Mouse (Mus musculus) heart, adult 18-20 months (tissue): ENCODE data around the gene Itga6. TPM values are rescaled to one million over a fixed set of nuclear protein-coding genes. Genes with fewer than 3 reads are reported as not detected.

Experiments used
- DNase-seq, 2 experiments: peaks; one replicate each; pipeline ENCODE4 v3.0.0; 2021 to 2022; ENCODE audit warnings: mixed read lengths in 1 of 2
- total RNA-seq, 2 experiments: library from RNA; stranded (reverse); gene quantifications; 2 replicates each; pipeline ENCODE4 v1.2.3; 2021

The Itga6 gene
- total RNA-seq, 2 experiments from 2014 or later, result 51.5 to 62.3 TPM

DNA sequence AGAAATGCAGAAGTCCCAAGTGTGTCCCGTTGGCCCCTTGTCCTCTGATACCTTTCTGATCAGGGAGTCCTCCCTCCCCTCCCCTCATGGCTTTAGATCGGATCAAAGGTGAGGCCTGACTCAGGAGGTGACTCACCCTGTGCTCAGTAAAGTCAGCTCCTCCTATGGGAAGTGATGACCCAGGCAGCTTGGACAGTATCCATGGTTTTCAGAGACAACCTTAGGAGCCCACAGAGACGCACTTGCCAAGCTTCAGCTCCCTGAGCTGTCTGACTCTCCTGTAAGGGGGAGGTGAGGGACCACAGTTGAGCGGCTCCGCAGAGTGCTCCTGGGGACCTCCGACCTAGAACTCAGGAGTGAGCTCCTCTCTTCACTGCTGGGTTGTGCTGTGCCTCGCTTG is 56.3 kb downstream of the Itga6 start:
- peak in 1 of 2 experiments; percentile 50 for DNase-seq

DNA sequence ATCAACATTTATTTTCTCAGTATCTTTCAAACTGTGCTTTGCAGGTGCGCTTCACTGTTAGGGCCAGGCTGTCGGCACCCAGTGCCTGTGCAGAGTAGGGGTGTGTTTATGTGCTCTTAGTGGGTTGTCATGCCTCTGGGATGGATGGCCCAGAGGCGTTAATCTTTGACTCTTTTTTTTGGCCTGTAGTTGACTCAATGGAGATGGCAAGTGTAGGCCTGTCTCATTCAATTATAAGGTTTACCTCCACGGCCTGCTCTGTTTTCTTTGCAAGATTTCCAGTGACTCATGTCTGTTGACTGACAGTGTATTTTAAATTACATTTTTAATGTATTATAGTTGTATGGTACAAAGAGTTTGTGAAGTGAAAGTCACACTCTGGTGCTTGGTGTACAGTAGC is 56.7 kb downstream of the Itga6 start:
- no peak for DNase-seq

DNA sequence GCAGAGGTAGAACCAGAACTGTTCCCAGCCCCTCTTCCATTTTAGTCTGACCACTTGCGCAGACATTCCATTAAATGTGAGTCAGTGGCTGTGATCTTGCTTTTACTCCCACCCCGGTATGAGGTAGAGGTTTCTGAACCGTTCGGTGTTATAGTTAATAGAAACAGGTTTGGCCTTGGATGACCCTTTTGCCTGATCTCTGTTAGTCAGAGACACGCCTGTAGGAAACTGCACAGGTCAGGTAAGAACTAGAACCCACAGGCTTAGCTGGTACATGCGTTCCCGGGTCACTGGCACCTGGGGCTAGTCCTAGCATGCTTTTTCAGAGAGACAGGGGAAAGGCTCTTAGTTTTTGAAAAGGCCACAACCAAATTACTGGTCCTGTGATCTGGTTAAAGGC is 59.7 kb downstream of the Itga6 start:
- DNase-seq, result no peak

DNA sequence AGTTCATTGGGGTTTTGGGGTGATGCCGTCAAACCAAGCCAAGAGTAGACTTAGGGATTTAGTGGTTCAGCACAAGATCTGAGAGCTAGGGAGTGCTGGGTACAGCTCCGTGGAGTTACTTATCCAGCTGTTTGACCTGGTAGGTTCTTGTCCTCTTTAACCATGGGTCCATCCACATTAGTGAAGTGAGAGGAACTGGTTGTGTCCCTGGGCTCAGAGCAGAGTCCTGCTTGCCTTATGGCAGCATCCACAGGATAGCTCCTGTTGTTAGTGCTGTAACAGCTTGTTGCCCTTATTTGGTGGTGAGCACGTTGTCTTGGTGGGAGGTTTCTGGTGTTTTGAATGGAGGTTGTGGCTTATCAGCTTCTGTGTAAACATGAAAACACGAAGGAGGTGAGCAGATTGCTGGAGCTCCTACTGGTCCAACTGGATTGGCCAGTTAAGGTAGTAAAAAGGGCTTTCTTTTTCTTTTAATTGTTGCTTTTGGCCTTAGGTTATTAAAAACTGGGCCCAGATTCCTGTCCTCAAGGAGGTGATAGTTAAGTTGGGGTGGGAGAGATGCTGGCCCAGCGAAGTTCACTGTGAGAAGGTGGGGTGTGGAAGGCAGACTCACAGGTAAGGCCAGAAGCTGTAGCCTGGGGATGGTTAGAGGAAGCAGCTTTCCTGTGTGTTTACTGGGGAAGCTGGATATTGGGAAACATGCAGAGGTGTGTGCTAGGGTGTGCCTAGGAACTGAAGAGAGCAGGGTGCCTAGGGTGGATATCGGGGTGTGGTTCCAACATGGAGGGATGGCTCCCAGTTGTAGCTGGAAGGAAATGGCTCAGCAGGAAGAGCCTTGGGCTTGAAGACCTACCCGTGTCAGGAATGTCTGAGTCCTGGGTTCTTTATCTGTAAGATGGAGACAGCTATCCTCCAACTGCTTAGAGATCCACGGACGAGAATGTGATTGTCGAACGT is 60.5 kb downstream of the Itga6 start:
- DNase-seq, result no peak

DNA sequence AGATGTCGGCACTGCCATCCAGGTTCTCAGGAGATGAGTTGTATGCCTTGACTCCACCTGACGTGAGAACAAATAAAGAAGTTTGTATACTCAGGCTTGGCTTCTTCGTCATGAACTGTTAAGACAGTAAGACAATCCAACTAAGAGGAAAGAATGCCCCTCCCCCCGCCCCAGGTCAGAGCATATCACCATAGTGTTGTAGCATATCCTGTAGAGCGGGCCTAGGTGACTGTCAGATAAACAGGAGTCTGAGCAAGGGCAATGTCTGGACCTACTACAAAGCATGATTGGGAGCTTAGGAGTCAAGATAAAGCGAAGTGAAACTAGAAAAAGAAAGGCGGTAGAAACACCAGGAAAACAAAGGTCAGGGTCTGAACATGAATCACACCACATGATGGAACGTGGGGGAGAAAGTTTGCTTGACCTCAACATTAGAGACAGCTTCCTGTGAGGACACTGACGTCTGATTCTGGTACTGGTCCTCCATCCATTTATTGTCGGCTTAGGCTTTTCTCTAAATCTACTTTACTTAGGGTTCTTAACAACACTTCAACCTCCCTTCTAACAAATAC is 64.0 kb downstream of the Itga6 start:
- DNase-seq, result no peak

DNA sequence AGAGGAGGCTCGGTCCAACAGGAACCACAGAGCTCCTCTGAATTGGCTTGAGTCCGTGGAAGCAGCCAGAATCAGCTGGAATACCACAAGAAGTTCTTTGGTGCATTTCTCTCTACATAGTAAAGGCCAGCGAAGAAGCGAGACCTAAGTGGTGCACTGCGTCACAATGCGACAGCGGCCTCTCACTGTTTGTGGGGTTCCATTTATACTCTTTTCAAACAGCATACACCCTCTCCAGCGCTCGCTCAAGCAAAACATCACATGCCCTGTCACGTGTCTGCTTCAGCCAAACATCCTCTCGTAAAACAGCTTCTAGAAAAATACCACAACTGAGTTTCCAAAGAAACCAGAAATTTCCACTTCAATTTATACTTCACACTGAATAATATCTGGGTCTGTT is 64.6 kb downstream of the Itga6 start:
- no peak for DNase-seq

DNA sequence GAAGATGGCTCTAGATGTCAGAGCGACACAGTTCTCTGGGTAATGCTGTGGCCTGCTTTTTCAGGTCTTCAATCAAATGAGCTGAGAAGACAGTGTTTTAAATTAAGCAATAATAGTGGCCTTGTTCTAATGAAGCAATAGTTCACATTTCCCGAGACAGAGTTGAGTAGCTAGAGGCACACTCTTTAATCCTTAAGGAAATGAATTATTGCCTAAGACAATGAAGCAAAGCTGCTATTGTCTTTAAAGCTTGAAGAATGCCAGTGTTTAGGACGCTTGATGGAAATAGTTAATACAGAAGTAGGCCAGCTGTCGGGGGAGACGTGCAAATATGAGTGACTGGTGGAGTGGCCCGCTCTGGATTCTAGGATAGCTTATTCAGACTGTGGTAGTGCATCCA is 65.5 kb downstream of the Itga6 start:
- DNase-seq, result no peak

DNA sequence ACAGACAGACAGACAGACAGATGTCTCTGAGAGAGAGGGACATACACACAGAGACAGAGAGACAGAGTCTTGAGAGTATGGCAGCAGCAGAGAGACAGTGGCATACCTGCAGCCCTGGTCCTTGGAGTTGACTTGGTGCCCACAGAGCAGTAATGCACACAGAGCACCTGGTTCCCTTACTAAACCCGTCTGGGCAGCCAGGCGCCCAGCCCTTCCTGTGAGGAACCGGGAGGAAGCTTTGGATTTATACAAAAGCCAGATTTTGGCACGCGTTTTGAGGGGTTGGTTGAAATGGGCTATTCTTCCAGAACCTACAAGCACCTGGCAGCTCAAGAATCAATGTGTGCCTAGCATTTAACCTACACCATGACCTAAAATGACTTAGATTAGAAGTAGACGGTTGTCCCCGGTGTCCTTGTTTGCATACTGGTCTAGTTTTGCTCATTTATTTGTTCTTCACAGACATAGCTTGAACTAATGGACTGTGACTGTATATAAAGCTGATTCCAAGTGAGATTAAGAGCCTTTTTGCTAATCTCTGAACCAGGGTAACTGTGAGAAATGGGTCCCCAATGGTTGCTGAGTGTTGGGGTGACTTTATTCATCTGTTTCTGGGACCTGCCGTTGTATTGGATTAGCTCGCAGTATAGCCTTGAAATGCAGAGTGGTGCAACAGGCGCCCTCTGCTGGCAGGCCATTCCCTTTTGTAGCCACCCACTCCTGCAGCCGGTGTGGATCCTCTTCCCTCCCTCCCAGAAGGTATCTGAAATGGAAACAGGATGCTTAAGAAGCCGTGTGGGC is 67.0 kb downstream of the Itga6 start:
- DNase-seq, result peak; percentile 80 to 91

DNA sequence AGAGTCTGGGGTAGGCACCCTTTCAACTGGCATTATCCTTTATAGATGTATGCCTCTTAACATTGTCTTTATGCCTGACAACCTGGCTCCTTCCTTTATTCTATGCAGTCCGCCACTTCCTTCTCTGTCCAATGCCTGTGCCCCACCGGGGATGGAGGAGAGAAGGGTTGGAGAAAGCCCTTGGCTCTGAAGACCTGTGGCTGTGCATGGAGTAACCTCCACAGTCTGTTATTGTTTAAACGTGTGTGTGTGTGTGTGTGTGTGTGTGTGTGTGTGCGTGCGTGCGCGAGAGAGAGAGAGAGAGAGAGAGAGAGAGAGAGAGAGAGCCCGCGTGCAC is 67.6 kb downstream of the Itga6 start:
- no peak for DNase-seq

DNA sequence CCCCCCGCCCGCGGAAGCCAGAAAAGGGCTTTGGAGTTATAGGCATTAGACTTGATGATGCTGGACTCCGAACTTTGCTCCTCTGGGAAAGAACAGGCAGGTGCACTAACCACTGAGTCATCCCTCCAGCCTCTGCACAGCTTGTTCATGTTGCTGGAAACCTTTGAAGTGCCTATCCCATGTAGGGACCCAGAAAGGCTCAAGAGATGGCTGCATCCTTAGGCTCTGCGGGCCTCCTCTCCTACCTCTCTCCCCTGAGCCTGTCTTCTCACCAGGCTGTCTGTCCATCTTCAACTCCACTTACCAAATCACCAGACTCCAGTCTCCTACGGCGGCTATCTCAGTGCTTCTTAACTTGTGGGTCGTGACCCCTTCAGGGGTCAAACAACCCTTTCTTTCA is 68.0 kb downstream of the Itga6 start:
- DNase-seq, result no peak

DNA sequence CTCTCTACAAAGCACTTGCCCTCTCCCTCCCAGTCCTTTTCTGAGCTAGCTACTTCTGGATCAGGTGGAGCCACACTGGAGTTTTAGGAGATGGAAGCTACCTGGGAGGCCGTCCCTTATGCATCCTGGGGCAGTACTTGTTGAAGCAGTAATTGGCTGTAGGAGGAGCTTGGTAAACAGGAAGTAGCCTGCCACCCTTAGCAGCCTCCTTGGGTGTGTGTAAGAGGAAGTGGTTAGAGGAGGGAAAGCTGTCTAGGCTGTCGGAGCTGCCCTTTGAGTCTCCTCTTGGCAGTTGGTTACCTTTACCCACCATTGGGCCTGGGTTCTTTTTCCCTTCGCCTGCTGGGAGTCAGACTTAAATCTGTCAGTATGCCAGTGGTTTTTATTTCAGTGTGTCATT is 68.6 kb downstream of the Itga6 start:
- DNase-seq, result peak; percentile 44 to 71

DNA sequence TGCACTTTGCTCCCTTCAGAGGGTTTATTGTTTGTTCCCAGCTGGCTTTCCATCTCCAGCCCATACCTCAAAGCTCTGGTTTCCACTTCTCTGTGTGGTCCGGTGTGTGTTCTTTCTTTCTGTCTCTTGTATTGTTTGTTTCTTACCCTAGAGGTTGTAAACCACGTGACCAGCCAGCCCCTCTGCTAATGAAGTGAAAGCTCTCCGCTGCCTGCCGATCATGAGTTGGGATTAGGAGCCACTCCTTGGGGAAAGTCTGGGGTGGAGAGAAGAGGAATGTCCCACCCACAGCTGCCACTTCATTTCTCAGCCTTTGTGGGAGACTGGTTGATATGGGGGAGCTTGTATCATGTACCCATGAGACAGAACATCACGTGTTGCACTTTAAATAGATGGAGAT is 69.9 kb downstream of the Itga6 start:
- no peak for DNase-seq

DNA sequence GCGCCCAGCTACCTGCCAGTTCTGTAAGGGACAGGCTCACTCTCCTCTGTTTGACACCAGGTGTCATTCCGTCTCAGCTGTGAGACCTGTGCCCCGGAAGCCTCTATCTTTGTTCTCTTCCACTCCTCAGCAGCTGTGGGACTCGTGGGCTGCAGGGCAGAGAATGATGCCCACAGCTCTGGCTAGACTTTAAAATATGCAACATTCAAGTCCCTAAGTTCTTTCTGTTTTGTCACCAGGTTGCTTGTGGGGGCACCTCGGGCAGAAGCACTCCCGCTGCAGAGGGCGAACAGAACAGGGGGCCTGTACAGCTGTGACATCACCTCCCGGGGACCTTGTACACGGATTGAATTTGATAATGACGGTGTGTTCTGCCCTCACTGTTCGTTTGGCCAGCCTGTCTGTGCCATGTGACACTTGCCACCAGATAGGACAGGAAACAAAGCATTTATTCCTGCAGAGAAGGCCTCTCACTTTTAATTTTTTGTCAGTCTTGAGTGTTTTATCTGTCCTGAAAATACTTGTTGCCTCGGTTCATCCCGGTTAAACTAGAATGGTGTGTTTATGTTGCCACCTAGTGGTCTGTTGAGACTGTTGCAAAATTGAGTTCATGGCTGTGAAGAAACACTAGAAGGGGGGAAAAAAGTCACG is 71.1 kb downstream of the Itga6 start:
- peak; percentile 23 to 57 for DNase-seq

DNA sequence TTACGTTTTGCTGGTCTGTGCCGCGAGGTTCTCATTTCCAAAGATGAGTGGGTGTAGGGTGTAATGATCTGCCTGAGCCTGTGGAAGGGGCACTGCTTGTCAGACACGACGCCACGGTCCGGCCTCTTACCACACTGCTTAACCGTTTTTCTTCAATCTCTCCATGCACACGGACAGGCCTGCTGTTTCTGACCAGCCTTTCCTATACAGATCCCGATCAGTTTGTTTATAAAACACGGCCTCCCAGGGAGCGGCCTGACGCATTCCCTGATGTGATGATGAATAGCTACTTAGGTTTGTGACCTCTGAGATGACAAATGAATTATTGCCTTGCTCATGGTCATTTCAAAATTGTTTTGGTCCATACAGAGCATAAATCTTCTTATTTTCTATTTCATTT is 78.7 kb downstream of the Itga6 start:
- DNase-seq, result no peak

DNA sequence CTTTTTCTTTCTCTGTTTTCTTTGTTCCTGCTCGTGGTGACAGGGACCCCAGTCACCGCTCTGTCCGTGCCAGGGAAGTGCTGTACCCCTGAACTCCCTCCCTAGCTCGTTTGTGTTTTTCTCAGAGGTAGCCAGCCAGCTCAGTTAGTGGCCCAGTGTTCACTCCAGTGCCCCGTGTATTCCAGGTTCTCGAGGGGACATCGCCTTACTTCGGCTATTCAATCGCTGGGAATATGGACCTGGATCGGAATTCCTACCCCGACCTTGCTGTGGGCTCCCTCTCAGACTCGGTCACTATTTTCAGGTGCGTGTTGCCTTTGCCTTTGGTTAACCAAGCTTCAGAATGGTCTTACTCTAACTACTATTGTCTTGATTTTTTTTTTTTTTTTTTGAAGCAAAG is 82.3 kb downstream of the Itga6 start:
- no peak for DNase-seq

DNA sequence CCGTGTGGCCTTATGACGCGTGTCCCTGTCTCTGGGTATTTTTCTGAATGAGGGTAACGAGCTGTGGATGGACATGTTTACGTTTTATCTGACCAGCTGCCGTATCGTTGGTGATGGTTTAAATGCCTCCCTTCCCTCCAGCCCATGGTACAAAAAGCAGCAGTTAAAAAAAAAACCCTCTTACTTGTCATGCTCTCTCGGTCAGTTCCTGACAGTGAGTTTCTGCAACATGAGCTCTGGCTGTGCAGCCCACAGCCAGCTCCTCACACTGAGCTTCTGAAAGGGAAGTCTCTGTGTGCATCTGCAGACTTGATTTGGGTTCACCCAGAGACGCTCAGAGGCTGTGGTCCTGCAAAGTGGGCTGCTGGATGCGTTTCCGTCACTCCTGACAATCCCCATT is 83.5 kb downstream of the Itga6 start:
- DNase-seq, result no peak

DNA sequence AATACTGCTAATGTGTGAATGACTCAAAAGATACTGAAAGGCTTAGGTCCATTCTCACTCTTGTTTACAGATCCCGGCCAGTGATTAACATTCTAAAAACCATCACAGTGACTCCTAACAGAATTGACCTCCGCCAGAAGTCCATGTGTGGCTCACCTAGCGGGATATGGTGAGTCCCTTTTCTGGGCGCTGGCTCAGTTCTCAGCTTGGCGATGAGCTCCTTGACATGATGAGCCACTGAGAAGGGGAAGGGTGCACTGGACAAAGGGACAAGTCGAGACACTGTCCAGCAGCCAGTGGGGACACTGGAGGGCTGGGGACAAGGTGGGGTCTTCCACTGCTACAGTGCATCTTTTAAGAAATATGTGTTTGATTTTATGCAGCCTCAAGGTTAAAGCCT is 88.2 kb downstream of the Itga6 start:
- no peak for DNase-seq

DNA sequence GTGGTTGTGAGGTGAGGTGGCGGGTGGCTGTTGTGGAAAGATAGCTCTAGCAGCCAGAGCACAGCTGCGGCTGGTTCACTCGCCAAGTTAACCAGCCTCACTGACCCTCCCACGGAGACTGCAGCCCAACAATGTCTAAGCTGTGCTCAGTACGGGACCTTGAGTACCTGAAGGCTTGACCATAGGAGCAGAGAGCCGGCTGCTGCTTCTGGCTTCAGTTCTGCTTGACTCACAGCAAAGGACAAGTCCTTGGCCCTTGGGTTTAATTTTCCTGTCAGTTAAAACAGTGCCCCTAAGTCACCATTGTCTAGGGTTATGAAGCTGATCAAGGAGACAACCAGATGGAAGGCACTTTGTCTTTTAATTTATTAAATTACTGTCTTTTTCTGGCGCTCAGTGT is 89.0 kb downstream of the Itga6 start:
- DNase-seq, result no peak

DNA sequence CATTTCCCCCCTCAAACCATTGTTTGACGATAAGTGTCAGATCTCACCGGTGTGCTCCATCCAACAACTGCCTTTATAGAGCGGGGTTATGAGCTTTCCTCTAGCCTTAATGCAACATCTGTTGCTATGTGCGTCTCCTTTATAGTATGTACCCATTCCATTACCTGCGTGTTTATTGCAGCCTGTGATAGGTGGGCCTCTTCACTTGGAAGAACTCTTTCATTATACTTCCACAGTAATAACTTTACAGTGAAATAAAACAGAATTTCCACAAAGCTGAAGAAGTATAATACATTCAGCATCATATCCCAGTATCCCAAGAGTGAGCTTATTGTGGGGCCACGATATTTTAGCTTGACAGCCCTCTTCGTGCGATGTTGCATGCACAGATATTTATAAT is 90.1 kb downstream of the Itga6 start:
- no peak for DNase-seq

DNA sequence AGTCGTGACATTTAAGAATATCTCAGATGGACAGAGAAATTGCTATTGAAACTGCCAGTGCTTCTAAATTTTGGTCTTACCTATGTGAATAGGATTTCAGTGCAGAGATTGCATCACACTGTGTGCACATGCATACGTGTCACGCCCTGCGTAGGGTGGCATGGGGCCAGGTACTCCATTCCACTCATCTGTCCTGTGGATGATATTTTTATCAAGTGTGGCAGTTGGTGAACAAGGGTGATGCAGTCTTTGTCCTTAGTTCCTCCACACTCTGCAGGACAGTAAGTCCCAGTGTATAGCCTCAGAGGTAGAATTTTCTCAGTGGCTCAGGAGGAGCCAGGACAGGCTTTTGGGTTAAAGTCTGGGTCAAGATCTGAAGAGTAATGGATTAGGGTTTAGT is 90.8 kb downstream of the Itga6 start:
- DNase-seq, result no peak

DNA sequence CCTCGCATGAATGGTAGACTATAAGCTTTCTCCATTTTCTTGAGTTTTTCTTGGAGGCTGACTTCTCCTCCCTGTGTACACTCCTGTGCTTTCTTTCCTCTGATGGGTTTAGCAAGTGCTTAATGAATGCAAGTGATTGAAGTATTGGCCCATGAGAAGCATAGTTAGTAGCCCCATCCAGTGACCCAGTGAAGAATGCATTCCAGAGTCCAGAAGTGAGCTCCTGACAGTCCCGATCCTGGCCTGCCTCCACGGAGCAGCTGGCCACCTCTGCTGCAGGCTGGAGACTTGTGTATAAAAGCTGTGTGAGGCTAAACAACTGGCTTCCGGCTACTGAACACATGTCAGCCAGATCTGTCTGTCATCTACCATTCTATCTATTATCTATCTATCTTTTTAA is 91.8 kb downstream of the Itga6 start:
- DNase-seq, result peak; percentile 18 to 24

DNA sequence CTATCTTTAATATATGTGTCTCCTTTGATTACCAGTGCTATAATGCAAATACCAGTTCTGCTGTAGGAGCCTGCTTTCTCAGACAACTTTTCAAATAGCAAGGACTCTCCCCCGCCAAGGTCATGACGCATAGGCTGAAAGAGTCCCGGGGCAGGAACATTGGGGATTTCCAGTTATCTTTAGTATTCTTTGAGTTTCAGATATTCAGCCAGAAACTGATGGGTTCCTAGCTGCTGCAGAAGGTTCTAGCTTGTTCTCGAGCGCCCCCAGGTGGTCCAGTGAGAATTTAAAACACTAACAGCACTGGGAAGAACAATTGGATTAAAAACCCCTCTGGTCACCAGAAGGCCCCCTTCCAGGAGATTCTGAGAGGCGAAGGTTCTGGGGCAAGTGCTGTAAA is 92.4 kb downstream of the Itga6 start:
- DNase-seq, result peak; percentile 47 to 88

DNA sequence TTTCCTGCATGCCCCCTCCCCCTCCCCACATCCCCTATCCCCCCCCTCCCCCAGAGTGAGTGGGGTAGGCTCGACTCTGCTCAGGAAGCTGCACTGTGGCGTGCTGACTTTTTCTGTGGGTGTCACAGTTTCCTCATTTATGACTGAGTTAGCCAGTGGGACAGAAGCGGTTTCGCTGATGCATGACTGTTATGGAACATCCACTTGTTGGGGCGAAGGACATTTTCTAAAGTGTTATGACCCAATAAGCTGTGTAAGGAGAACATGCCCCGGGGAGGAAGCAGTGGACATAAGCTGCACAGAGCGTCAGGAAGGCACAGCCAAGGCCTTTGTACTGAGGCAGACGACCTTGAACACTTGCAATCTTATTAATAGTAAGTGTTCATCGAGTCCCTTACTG is 97.9 kb downstream of the Itga6 start:
- peak; percentile 14 to 45 for DNase-seq
